Mouse (Mus musculus) heart, adult 2 months (tissue): ENCODE data around the gene Myo1c.
A peak's percentile ranks its signal among the peaks of the same experiment; 100 is the strongest.

ENCODE experiments used
- CTCF ChIP-seq: fragments of 200-600 bp; IDR thresholded peaks from 2 replicates; pipeline ENCODE4 v1.8.1; 2022; ENCODE audit warnings: antibody characterized with exemption, mild to moderate bottlenecking, moderate library complexity
- POLR2A ChIP-seq: fragments of 200-500 bp; IDR thresholded peaks from 2 replicates; pipeline ENCODE4 v1.6.1; 2011; ENCODE audit warnings: mild to moderate bottlenecking, low read depth, low read length, control low read depth; ENCODE audit not compliant: insufficient read depth

GRCm38 (mm10) chr11:75713949-75714348, 63.6 kb downstream of the Myo1c start:
- no peak for TF ChIP-seq POLR2A
- TF ChIP-seq CTCF = peak; percentile 93
